Mouse (Mus musculus) lung, adult 2 months (tissue): Measurements from ENCODE around the gene Wwox.

Experiments
- CTCF ChIP-seq: fragments of 200-500 bp; IDR thresholded peaks from 2 replicates; pipeline ENCODE4 v1.5.1; 2011; ENCODE audit warnings: mild to moderate bottlenecking, low read length, control low read depth; ENCODE audit not compliant: insufficient read depth
- POLR2A ChIP-seq: fragments of 200-500 bp; IDR thresholded peaks from 2 replicates; pipeline ENCODE4 v1.6.1; 2011; ENCODE audit warnings: low read depth, mild to moderate bottlenecking, control low read depth, low read length, borderline replicate concordance; ENCODE audit errors: extremely low read depth

- TF ChIP-seq CTCF (no peak), POLR2A (no peak)
Observed at GRCm38 (mm10) chr8:114716546-114717255, 277.2 kb downstream of the Wwox start.
